Mouse (Mus musculus): ENCODE results near the gene Tmem164.

DNA sequence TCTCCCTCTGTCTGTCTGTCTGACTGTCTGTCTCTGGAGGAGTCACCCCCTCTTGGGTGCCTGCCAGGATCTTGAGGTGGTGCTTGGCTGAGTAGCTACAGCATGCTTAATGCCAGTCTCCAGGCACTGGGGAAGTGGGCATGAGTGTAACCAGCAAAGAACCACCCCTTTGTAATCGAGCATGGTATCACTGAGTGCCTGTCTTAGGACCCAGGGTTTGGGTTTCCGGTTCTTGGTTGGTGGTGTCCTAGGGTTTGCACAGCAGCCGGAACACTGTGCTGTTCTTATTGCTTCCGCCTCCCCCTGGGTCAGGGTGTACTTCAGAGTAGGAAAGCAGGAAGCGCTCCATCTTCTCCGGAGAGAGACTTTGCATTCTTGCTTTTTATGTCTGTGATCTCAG is 124.9 kb downstream of the Tmem164 start:
- no peak for TF ChIP-seq CTCF (IDR thresholded peaks at IDR 0.05; ENCODE audit: low read depth)
- no peak for TF ChIP-seq EP300 (optimal IDR thresholded peaks at IDR 0.05)

Measured in stomach, postnatal 0 days (tissue).